Mouse (Mus musculus) heart, postnatal 0 days (tissue): ENCODE measurements around the gene Cd22.

ENCODE experiments used
- CTCF ChIP-seq: IDR thresholded peaks from 2 replicates; pipeline ENCODE4 v1.5.1; 2016; ENCODE audit warnings: antibody characterized with exemption, control low read depth, low read depth
- EP300 ChIP-seq: IDR thresholded peaks from 2 replicates; pipeline ENCODE4 v1.6.1; 2016; ENCODE audit warnings: antibody characterized with exemption, low read depth

GRCm38 (mm10) chr7:30844676-30845297 lies 35.4 kb downstream of the Cd22 start:
- TF ChIP-seq EP300 (no peak), CTCF (no peak)
